Mouse (Mus musculus) left cerebral cortex, adult 8-10 months (tissue): ENCODE data around the gene 1700029I15Rik. TPM values are rescaled to one million over a fixed set of nuclear protein-coding genes. Genes with fewer than 3 reads are reported as not detected.

Experiments
- DNase-seq, 2 experiments: peaks; one replicate each; pipeline ENCODE4 v3.0.0; 2022; ENCODE audit warnings: low spot score in 2 of 2
- total RNA-seq, 4 experiments: library from RNA; stranded (reverse); gene quantifications; 2 replicates each; pipeline ENCODE4 v1.2.4; 2022

The 1700029I15Rik gene
- 1 to 10 TPM; 2.1 to 4.8 (median 3.4) TPM for total RNA-seq

GRCm38 (mm10) chr2:92381901-92382588 lies at the start of gene 1700029I15Rik:
TSS of gene 1700029I15Rik (plus strand) at chr2:92382538.
- no peak for DNase-seq

- DNase-seq, result no peak
These were observed 39.9 kb upstream of the 1700029I15Rik start for GRCm38 (mm10) chr2:92342418-92342817.

GRCm38 (mm10) chr2:92347191-92347590 lies 35.1 kb upstream of the 1700029I15Rik start:
- no peak for DNase-seq

GRCm38 (mm10) chr2:92349589-92350425 lies 32.5 kb upstream of the 1700029I15Rik start:
- DNase-seq, result no peak

GRCm38 (mm10) chr2:92350686-92351085 lies 31.7 kb upstream of the 1700029I15Rik start:
- DNase-seq, result no peak

- no peak for DNase-seq
These were observed 28.9 kb upstream of the 1700029I15Rik start for GRCm38 (mm10) chr2:92353402-92353801.

- DNase-seq, result no peak
These were observed 28.1 kb upstream of the 1700029I15Rik start for GRCm38 (mm10) chr2:92354224-92354623.

- DNase-seq, result no peak
These were observed 23.0 kb upstream of the 1700029I15Rik start for GRCm38 (mm10) chr2:92359301-92359700.

- no peak for DNase-seq
These were observed 22.0 kb upstream of the 1700029I15Rik start for GRCm38 (mm10) chr2:92360186-92360823.

- no peak for DNase-seq
These were observed 21.4 kb upstream of the 1700029I15Rik start for GRCm38 (mm10) chr2:92360893-92361292.

GRCm38 (mm10) chr2:92361795-92362194 lies 20.5 kb upstream of the 1700029I15Rik start:
- no peak for DNase-seq

- no peak for DNase-seq
These were observed 19.6 kb upstream of the 1700029I15Rik start for GRCm38 (mm10) chr2:92362571-92363228.

GRCm38 (mm10) chr2:92364086-92364485 lies 18.3 kb upstream of the 1700029I15Rik start:
- no peak for DNase-seq

GRCm38 (mm10) chr2:92365568-92365967 lies 16.8 kb upstream of the 1700029I15Rik start:
- DNase-seq, result no peak

- no peak for DNase-seq
These were observed 14.8 kb upstream of the 1700029I15Rik start for GRCm38 (mm10) chr2:92367383-92368029.

GRCm38 (mm10) chr2:92370375-92370774 lies 12.0 kb upstream of the 1700029I15Rik start:
- no peak for DNase-seq

- no peak for DNase-seq
These were observed 11.2 kb upstream of the 1700029I15Rik start for GRCm38 (mm10) chr2:92370821-92371805.

GRCm38 (mm10) chr2:92371971-92372690 lies 10.2 kb upstream of the 1700029I15Rik start:
- DNase-seq, result no peak
